ENCODE assay signal across 23 mouse cellular contexts in genomic region chr17:72960873-72961272, GRCm38 (mm10). TPM values are rescaled to one million over a fixed set of nuclear protein-coding genes. Genes with fewer than 3 reads are reported as not detected.
DNase-seq lines count a peak whose midpoint lies in the region; ATAC-seq and TF ChIP-seq lines count a peak whose summit lies in the region.
"Had no signal": no experiment of that assay in that cellular context is flagged by ENCODE, and none has a peak within 500 bp of the region (broad histone marks: within the 10 kb centered on the region; RNA-seq: fewer than 3 reads in every experiment).

No protein-coding gene starts in this region.

- TF ChIP-seq POLR2A in bone marrow, adult 2 months (IDR thresholded peaks at IDR 0.05; ENCODE audit: borderline replicate concordance, control insufficient read depth, low read depth, low read length): no peak

- H3K27ac ChIP-seq in bone marrow, adult 2 months (ENCODE audit: control insufficient read depth, insufficient read depth, low read depth, low read length, poor library complexity): peak overlapping the region; percentile 62; the same call in 1 of the 2 replicates
- H3K27ac ChIP-seq: forebrain, embryonic 10.5 days; gastrocnemius, adult 2 months; hindbrain, embryonic 12.5 days; limb, embryonic 12.5 days; midbrain, embryonic 15.5 days had no signal

- 3% methylated on average over 2 of the region's 2 CpGs for WGBS in bone marrow, adult 2 months

- peak; percentile 90 for ATAC-seq in megakaryocyte progenitor cell, adult 5-6 weeks (replicated peaks; ENCODE audit: poor library complexity)
- ATAC-seq: liver, postnatal 0 days; lung, postnatal 0 days; midbrain, embryonic 15.5 days had no signal

- peaks cover 11% of the 10 kb centered on the region for H3K4me1 ChIP-seq in bone marrow, adult 2 months (ENCODE audit: control insufficient read depth, insufficient read depth, low read length)
- H3K4me1 ChIP-seq: hindbrain, embryonic 12.5 days; midbrain, embryonic 15.5 days had no signal

- peak; percentile 77 for DNase-seq in 416B (ENCODE audit: low read depth)
- peak; percentile 86 for DNase-seq in A20 (ENCODE audit: low read depth, low spot score)
- no peak for DNase-seq in cerebellum, postnatal 25 days
- DNase-seq in cerebellum, adult 8-10 months: no peak
- no peak for DNase-seq in urinary bladder, postnatal 4 days (ENCODE audit: low spot score in 2 of 2)
- DNase-seq in ovary, postnatal 14 days (ENCODE audit: low spot score): no peak
- DNase-seq: adrenal gland, postnatal 25 days; cerebellum, adult 9-11 months; gastrocnemius, adult 2 months; heart, postnatal 10 days; kidney, adult 11 months; kidney, postnatal 4 days; liver, postnatal 0 days; right cerebral cortex, postnatal 14 days; thymus, adult 2 months had no signal

- no peak overlapping the region for H3K4me3 ChIP-seq in bone marrow, adult 2 months (replicated peaks; ENCODE audit: control insufficient read depth, low read depth, low read length)
- H3K4me3 ChIP-seq: forebrain, embryonic 10.5 days; gastrocnemius, adult 2 months; heart, embryonic 12.5 days; hindbrain, embryonic 12.5 days; limb, embryonic 12.5 days; midbrain, embryonic 15.5 days had no signal

- TF ChIP-seq CTCF in bone marrow, adult 2 months (IDR thresholded peaks at IDR 0.05; ENCODE audit: control insufficient read depth, insufficient read depth, low read length): no peak

RNA-seq across cellular contexts. Expression of gene Lbh, which starts 42.8 kb away (rescaled TPM):
- polyA plus RNA-seq in bone marrow, adult 2 months (2011; ENCODE audit: insufficient read depth, insufficient read length, low replicate concordance, missing spikeins): 19.3 and 31.8 TPM in 2 replicates
- 17.9 and 19.2 TPM in 2 replicates for total RNA-seq in megakaryocyte progenitor cell, adult 5-6 weeks (2015)
- total RNA-seq in megakaryocyte progenitor cell, adult 5-6 weeks (2017): 16.6 and 21.4 TPM in 2 replicates

Comparison
In these comparisons a context has a peak if more than half of its experiments do, and no peak if none do; other contexts are left out.
1. DNase-seq: peak in 416B (single experiment) and A20 (single experiment); none in cerebellum, postnatal 25 days (0 of 2), cerebellum, adult 8-10 months (single experiment), urinary bladder, postnatal 4 days (0 of 2) and ovary, postnatal 14 days (single experiment).